Mouse (Mus musculus): ENCODE results near the gene Kcnip4. TPM values are rescaled to one million over a fixed set of nuclear protein-coding genes. Genes with fewer than 3 reads are reported as not detected.

The Kcnip4 gene
- polyA plus RNA-seq (2015; fragmentation: Nextera tagmentation; extraction: Ambion mirVana): 0.05 and 0.09 TPM in 2 replicates

DNA sequence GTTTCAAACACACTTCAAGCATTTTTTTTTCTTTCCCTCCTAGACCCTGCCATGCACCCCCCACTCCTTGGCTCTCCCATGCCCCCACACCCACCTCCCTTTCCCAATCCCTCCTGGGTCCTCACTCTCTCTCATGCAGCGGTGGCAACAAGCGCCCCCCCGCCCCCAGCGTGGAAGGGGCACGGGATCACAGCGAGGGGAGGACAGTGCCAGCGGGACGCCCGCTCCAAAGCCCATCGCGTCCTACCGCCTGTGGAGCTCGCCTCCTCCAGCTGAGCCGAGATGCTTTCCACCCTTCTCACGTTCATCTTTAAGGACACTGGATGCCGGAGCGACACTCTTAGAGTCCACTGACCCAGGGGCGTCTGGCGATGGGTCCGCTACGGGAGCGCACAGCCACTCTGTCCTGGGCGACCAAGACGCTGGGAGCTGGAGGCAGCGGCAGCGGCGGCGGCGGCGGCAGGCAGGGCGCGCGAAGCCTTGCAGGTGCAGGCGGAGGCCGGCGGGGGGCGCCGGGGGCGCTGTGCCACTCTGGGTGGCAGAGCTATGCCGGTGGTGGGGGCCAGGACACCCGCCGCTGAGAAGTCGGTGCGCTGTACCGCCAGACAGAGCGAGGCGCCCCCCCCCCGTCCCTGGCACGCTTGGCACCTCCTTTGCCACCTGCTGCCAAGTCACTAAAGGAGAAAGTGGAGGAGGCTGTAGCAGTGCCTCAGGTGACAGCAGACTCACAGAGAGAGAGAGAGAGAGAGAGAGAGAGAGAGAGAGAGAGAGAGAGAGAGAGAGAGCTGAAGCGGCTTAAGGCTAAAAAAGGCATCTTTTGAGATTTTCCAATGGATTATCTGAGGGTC is at the start of gene Kcnip4:
TSS of gene Kcnip4 (minus strand) at position 514 of the 848 bp plus-strand sequence.
- no peaks in the 10 kb centered on the region for H3K36me3 ChIP-seq (replicated peaks; ENCODE audit: insufficient read depth, low read length)
- no peak within 1 kb of the TSS for H3K4me3 ChIP-seq (ENCODE audit: low read depth, low read length)
- DNase-seq: no peak
- H3K9me3 ChIP-seq (ENCODE audit: low read length): no peaks in the 10 kb centered on the region
- TF ChIP-seq CTCF (IDR thresholded peaks at IDR 0.05; ENCODE audit: low read depth) (no peak), EP300 (IDR thresholded peaks at IDR 0.05; ENCODE audit: low read depth) (no peak)
- ATAC-seq: no peak
- no peak within 1 kb of the TSS for H3K4me2 ChIP-seq (ENCODE audit: low read depth, low read length)
- H3K27ac ChIP-seq (ENCODE audit: low read depth): no peak within 1 kb of the TSS
- no peak within 1 kb of the TSS for H3K9ac ChIP-seq (replicated peaks)
- H3K4me1 ChIP-seq (ENCODE audit: insufficient read depth): no peaks in the 10 kb centered on the region
- H3K27me3 ChIP-seq (ENCODE audit: insufficient read depth, low read length): peaks cover 10% of the 10 kb centered on the region; the same call in 1 of the 2 replicates
- WGBS (ENCODE audit: insufficient replicate concordance): 2% methylated on average over 44 of the region's 50 CpGs

DNA sequence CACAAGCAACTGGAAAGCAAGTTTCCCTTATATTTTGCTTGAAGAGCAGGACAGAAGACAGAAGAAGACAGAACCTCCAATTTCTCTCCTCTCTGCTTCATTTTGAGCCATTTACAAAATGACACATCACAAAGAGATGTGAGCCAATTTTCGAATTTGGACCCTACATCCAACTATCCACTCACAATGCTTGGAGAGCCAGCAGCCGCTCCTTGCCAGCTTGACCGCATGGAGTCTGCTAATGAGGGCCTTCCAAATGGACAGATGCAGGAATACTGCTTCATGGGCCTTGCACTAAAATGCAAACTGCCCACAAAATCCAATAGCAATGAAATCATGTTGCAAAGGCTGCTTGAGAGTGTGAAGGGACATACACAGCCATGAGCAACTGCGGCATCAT is 47.2 kb upstream of the Kcnip4 start:
- H3K4me3 ChIP-seq (ENCODE audit: low read depth, low read length): no peak overlapping the region
- H3K27ac ChIP-seq (ENCODE audit: low read depth): no peak overlapping the region
- H3K36me3 ChIP-seq (replicated peaks; ENCODE audit: insufficient read depth, low read length): no peaks in the 10 kb centered on the region
- H3K4me2 ChIP-seq (ENCODE audit: low read depth, low read length): no peak overlapping the region
- ATAC-seq: no peak
- no peak for DNase-seq
- no peaks in the 10 kb centered on the region for H3K9me3 ChIP-seq (ENCODE audit: low read length)
- no peaks in the 10 kb centered on the region for H3K27me3 ChIP-seq (ENCODE audit: insufficient read depth, low read length)
- no peak overlapping the region for H3K9ac ChIP-seq (replicated peaks)
- no peaks in the 10 kb centered on the region for H3K4me1 ChIP-seq (ENCODE audit: insufficient read depth)
- no peak for TF ChIP-seq EP300 (IDR thresholded peaks at IDR 0.05; ENCODE audit: low read depth)
- TF ChIP-seq CTCF (IDR thresholded peaks at IDR 0.05; ENCODE audit: low read depth): no peak
- whole genome bisulfite sequencing (ENCODE audit: insufficient replicate concordance): 70% methylated on average over 4 of the region's 4 CpGs

DNA sequence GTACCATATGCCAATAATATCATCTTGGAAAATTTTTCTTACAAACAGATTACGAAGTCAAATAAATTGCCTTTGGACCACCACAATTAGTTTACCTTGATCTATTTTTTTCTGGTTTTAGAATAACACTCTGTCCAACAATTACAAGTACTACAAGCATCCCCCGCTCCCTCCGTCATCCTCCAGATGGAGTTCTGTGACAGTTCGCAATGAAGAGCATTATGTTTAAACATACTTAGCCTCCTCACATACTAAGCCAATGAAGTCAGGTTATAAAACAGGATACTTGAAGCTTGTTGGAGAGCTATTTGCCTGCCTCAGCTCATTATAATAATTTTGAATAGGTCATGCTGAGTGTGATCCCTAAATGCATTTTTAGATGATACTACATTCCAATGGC is 39.0 kb upstream of the Kcnip4 start:
- no peak overlapping the region for H3K4me3 ChIP-seq (ENCODE audit: low read depth, low read length)
- no peak for TF ChIP-seq EP300 (IDR thresholded peaks at IDR 0.05; ENCODE audit: low read depth)
- TF ChIP-seq CTCF (IDR thresholded peaks at IDR 0.05; ENCODE audit: low read depth): no peak
- DNase-seq (no peak), ATAC-seq (no peak)
- H3K27me3 ChIP-seq (ENCODE audit: insufficient read depth, low read length): no peaks in the 10 kb centered on the region
- 80% methylated on average over 4 of the region's 4 CpGs for WGBS (ENCODE audit: insufficient replicate concordance)
- no peak overlapping the region for H3K27ac ChIP-seq (ENCODE audit: low read depth)
- H3K36me3 ChIP-seq (replicated peaks; ENCODE audit: insufficient read depth, low read length): no peaks in the 10 kb centered on the region
- H3K4me1 ChIP-seq (ENCODE audit: insufficient read depth): no peaks in the 10 kb centered on the region
- H3K4me2 ChIP-seq (ENCODE audit: low read depth, low read length): no peak overlapping the region
- H3K9me3 ChIP-seq (ENCODE audit: low read length): no peaks in the 10 kb centered on the region
- no peak overlapping the region for H3K9ac ChIP-seq (replicated peaks)

DNA sequence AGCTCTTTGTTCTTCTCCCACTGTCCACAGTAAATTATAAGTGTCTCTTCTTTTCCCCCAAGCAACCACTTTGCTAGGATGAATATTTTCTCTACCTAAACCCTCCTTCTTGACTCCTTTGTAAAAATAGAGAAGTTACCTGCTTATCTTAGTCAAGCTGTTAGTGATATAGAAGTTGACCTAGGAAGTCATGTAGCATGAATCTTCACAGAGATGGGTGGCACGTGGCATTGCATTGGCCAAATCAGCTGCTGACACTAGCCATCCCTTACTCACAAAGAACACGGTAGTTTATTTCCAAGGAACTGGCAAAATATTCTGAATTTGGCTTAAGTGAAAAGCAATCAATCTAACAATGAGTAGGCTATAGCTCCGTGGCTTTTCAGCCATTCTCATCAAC is 32.7 kb upstream of the Kcnip4 start:
- H3K9ac ChIP-seq (replicated peaks): no peak overlapping the region
- DNase-seq: no peak
- no peaks in the 10 kb centered on the region for H3K27me3 ChIP-seq (ENCODE audit: insufficient read depth, low read length)
- H3K36me3 ChIP-seq (replicated peaks; ENCODE audit: insufficient read depth, low read length): no peaks in the 10 kb centered on the region
- H3K4me2 ChIP-seq (ENCODE audit: low read depth, low read length): no peak overlapping the region
- no peaks in the 10 kb centered on the region for H3K4me1 ChIP-seq (ENCODE audit: insufficient read depth)
- H3K27ac ChIP-seq (ENCODE audit: low read depth): no peak overlapping the region
- 71% methylated on average over 3 of the region's 3 CpGs for WGBS (ENCODE audit: insufficient replicate concordance)
- no peak for ATAC-seq
- TF ChIP-seq CTCF (IDR thresholded peaks at IDR 0.05; ENCODE audit: low read depth): no peak
- no peak for TF ChIP-seq EP300 (IDR thresholded peaks at IDR 0.05; ENCODE audit: low read depth)
- H3K4me3 ChIP-seq (ENCODE audit: low read depth, low read length): no peak overlapping the region
- no peaks in the 10 kb centered on the region for H3K9me3 ChIP-seq (ENCODE audit: low read length)

DNA sequence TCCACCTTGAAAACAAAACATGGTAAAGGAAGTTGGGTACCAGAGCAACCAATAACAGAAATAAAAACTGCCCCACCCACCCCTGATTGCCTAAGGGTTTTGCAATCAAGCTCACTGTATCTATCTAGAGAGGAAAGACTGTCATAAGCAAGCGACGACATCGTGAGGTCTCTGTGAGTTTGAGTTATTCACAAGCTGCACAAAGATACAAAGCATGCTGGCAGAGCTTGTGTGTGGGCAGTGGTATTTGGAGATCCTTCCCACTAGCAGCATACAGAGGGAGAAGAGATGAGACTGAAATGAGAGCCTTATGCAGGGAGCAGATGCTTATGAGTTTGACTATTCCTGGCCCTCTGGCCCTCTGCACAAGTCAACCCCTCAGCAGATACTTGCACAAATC is 23.2 kb upstream of the Kcnip4 start:
- H3K4me3 ChIP-seq (ENCODE audit: low read depth, low read length): no peak overlapping the region
- H3K9ac ChIP-seq (replicated peaks): no peak overlapping the region
- TF ChIP-seq CTCF (IDR thresholded peaks at IDR 0.05; ENCODE audit: low read depth) (no peak), EP300 (IDR thresholded peaks at IDR 0.05; ENCODE audit: low read depth) (no peak)
- H3K36me3 ChIP-seq (replicated peaks; ENCODE audit: insufficient read depth, low read length): no peaks in the 10 kb centered on the region
- ATAC-seq (no peak), DNase-seq (no peak)
- H3K9me3 ChIP-seq (ENCODE audit: low read length): no peaks in the 10 kb centered on the region
- H3K27ac ChIP-seq (ENCODE audit: low read depth): no peak overlapping the region
- H3K4me1 ChIP-seq (ENCODE audit: insufficient read depth): no peaks in the 10 kb centered on the region
- 84% methylated on average over 3 of the region's 3 CpGs for WGBS (ENCODE audit: insufficient replicate concordance)
- H3K27me3 ChIP-seq (ENCODE audit: insufficient read depth, low read length): no peaks in the 10 kb centered on the region
- no peak overlapping the region for H3K4me2 ChIP-seq (ENCODE audit: low read depth, low read length)

DNA sequence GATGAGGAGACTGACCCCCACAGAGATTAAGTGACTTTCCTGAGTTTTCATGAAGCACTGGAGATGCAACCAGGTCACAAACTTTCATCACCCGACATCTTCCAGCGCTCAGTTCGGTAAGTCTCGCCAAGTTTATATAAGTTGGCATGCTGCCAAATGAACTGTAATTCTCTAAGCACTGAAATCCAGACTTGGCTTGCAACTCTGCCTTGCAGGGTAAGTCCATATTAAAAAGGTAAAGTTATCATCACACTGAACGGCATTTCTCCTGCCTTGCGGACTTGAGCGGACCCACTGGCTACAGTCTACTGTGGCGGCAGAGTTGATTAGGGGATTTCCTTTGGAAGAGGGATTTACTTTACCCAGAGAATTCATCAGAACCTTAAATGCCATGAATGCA is 4.7 kb upstream of the Kcnip4 start:
- no peak overlapping the region for H3K27ac ChIP-seq (ENCODE audit: low read depth)
- H3K27me3 ChIP-seq (ENCODE audit: insufficient read depth, low read length): peaks cover 10% of the 10 kb centered on the region; the same call in 1 of the 2 replicates
- H3K9ac ChIP-seq (replicated peaks): no peak overlapping the region
- ATAC-seq (no peak), DNase-seq (no peak)
- no peaks in the 10 kb centered on the region for H3K9me3 ChIP-seq (ENCODE audit: low read length)
- TF ChIP-seq CTCF (IDR thresholded peaks at IDR 0.05; ENCODE audit: low read depth) (no peak), EP300 (IDR thresholded peaks at IDR 0.05; ENCODE audit: low read depth) (no peak)
- H3K4me1 ChIP-seq (ENCODE audit: insufficient read depth): no peaks in the 10 kb centered on the region
- no peak overlapping the region for H3K4me3 ChIP-seq (ENCODE audit: low read depth, low read length)
- H3K36me3 ChIP-seq (replicated peaks; ENCODE audit: insufficient read depth, low read length): no peaks in the 10 kb centered on the region
- no peak overlapping the region for H3K4me2 ChIP-seq (ENCODE audit: low read depth, low read length)
- WGBS (ENCODE audit: insufficient replicate concordance): 78% methylated on average over 8 of the region's 8 CpGs

All from liver, postnatal 0 days (tissue).